Mouse (Mus musculus): Measurements from ENCODE around the gene Ppard.

Gene Ppard

DNA sequence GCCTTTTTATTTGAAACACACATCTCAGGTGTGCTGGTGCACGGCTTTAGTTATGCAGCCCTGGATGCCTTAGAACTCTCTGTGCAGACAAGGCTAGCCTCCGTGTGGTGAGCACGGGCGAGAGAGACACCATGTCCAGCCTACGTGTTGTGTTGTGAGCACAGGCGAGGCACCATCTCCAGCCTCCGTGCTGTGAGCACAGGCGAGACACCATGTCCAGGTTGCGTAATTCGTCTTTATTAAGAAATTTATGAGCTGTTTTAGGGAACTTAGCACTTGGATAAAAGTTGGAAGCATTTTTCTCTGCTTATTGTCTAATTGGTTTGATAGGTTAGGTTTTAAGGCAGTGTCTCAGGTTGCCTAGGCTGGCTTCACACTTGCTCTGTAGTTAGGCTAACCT, 50.7 kb downstream of the Ppard start:
- DNase-seq (ENCODE audit: low read depth, low spot score), result no peak

DNA sequence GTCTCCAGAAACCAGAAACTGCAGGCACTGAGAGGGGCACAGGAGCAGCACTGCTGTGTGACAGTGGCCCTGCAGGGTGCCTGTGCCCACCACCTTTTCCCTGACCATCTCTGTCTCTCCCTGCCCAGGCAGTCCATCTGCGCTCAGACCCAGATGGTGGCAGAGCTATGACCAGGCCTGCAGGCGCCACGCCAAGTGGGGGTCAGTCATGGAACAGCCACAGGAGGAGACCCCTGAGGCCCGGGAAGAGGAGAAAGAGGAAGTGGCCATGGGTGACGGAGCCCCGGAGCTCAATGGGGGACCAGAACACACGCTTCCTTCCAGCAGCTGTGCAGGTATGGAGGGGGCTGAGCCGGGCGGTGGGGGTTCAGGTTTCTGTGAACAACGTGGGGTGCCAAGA, 53.6 kb downstream of the Ppard start:
- DNase-seq (ENCODE audit: low read depth, low spot score), result no peak

DNA sequence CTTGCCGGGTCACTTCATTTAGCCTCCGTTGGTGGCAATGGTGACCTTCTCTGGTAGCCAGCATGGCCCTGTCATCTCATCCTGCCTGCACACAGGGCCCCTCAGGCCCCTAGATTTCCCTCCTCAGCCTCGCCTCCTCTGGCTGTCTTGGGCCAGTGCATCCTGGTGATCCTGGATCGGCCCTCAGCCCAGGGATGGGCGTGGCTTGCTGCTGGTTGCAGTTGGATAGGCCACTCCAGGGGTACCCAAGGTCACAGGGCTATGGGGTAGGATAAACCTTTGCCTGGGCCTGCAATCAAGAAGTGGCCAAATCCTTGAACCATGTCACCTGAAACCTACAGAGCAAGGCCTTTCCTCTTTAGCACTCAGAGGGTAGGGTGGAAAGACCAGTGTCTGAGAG, 54.5 kb downstream of the Ppard start:
- DNase-seq (ENCODE audit: low read depth, low spot score), result no peak

DNA sequence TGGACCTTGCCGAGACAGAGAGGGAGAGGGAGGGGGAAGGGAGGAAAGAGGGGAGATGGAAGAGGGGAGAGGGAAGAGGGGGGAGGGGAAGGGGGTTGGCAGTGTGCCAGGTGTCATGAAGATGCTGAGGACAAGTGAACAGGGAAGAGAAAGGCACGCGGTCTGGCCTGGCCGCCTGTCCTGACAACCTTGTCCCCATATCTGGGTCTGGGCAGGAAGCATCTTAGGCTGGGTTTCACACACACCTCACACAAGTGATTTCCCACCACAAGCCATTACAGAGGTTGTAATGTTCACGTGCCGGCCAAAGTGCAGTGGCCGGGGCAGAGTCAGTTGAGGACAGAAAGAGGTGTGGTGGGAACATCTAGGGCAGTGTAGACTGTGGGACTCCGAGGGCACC, 55.1 kb downstream of the Ppard start:
- no peak for DNase-seq (ENCODE audit: low read depth, low spot score)

DNA sequence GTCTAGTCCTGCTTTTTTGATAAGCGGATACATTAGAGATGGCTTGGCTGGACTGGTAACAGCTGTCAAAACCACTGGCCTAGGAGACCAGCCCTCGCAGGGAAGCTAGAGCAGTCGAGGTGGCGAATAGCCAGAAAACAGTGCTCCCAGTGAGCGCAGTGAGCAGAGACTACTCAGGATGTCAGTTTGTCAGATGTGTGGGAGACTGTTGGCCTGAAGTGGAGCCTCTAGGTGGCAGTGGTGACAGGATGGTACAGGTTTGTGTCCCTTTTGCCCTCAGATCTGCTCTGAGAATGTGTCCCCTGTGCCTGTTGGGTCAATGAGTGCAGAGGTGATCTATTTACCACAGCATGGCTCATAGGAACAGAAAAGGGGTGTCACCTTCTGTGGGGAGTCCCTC, 55.5 kb downstream of the Ppard start:
- DNase-seq (ENCODE audit: low read depth, low spot score), result no peak

DNA sequence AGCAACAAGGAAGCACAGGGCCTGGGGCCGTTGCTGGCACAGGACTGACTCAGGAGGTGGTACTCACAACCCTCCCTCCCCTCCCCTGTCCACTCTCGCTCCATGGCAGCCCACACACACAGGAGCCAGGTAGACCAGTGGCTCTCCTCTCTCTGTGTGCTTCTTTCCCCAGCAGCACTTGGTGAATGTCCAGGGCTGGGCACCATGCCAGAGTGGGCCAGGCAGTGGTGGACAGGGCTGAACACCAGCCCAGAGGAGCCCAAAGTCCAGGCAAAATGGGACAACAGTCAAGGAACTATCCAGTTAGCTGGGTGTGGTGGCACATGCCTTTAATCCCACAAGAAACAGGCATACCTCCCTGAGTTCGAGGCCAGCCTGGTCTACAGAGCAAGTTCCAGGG, 57.8 kb downstream of the Ppard start:
- DNase-seq (ENCODE audit: low read depth, low spot score), result no peak

DNA sequence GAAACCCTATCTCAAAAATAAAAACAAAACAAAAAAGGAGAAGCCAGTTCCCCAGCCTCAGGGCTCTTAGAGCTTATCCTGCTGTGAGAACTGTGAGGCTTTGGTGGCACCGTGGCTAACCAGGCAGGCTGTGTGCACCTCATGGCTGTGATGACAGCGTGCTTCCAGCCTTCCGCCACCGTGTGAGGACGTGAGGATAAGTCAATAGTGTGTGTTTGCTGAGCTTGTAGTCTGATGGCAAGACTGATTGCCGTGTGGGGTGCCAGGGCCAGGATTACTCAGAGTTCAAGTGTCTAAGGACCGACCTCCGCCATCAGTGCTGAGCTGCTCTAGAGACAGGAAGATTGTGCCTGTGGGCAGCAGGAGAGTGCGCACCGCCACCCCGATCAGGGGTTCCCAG, 58.2 kb downstream of the Ppard start:
- DNase-seq (ENCODE audit: low read depth, low spot score), result no peak

DNA sequence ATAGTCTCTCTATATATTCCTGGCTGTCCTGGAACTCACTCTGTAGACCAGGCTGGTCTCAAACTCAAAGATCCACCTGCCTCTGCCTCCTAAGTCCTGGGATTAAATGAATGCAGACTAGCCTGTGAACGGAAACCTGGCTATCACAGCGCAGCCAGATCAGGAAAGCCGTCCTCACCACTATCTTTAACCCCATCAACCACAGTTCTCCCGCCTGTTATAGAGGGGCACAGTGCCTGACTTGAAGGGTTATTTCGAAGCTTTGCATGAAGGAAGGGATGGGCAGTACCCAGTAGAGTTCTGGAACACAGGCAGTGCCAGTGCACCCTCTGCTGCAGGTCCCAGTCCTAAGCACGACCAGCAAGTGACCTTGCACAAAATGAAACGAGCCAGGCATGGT, 58.8 kb downstream of the Ppard start:
- no peak for DNase-seq (ENCODE audit: low read depth, low spot score)

DNA sequence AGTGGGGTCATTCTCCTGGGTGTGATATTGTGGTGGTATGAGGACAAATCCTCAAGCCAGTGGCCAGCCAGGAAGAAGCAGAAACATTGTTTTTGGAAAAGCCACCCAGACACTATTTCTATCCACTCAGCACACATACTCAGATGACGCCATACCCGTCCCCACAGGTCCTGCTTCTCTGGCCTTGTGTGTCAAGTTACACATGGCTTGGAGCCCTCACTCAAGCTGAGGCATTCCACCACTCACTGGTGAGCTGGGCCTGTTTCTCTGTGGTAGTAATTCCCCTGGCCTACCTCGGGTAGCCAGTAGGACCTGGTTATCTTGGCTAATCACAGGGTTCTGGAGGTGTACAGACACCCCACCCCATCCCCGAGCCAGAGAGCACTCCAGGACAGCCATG, 61.2 kb downstream of the Ppard start:
- DNase-seq (ENCODE audit: low read depth, low spot score), result no peak

DNA sequence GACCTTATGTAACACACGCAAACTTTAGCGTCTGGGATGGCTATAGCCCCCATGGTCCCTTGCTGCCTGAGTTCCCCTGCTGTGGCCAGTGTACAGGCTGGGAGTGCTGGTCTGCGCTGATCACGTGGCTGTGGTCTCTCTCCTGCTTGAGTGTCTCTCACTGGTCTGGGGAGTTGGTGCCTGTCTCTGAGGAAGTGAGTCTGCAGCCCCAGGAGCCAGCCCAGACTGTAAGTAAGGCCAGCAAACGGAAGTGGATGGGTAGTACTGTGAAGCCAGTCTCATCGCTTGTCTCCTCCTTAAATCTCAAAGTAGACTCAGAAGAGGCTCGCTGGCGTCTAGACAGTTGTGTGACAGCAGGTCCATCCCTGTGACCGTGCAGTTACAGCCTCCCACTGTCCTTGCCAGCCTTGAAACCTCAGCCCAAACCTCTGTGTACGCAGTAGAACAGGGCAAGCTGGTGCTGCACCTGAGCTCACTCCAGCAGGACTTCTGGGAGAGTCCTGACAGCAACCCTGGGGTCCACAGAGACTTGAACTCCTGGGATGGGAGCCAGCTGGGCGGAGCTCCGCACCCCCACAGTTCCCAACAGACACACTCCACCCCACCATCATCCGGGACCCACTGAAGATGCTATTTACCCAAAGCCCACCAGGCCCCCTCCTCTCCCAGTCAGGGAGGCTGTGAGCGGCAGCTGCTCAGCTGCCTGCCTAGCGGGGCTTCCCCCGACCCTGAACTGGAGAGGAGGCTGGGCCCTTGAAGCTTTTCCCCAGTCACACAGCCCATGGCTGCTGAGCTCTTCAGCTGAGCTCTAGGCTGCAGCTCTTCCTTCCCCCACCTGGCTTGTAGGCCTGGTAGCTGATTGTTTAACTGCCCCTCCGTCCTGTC, 62.2 kb downstream of the Ppard start:
- DNase-seq (ENCODE audit: low read depth, low spot score), result no peak

DNA sequence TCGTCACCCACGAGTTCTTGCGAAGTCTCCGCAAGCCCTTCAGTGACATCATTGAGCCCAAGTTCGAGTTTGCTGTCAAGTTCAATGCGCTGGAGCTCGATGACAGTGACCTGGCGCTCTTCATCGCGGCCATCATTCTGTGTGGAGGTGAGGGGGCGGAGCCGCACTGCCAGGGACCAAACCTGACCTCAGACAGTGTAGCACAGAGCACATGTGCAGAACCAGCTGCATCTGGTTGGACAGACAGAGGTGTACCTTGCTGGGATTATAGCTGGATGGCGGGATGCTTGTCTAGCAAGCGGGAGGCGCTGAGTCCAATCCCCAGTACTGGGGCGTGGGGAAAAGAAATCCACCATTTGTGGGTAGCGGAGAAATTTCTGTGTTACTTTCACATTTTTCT, 66.4 kb downstream of the Ppard start:
- DNase-seq (ENCODE audit: low read depth, low spot score), result no peak

DNA sequence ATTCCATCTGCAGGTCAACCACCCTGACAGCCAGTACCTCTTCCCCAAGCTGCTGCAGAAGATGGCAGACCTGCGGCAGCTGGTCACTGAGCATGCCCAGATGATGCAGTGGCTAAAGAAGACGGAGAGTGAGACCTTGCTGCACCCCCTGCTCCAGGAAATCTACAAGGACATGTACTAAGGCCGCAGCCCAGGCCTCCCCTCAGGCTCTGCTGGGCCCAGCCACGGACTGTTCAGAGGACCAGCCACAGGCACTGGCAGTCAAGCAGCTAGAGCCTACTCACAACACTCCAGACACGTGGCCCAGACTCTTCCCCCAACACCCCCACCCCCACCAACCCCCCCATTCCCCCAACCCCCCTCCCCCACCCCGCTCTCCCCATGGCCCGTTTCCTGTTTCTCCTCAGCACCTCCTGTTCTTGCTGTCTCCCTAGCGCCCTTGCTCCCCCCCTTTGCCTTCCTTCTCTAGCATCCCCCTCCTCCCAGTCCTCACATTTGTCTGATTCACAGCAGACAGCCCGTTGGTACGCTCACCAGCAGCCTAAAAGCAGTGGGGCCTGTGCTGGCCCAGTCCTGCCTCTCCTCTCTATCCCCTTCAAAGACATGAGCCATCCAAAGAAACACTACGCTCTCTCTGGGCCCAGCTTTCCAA, 67.3 kb downstream of the Ppard start:
- no peak for DNase-seq (ENCODE audit: low read depth, low spot score)

DNA sequence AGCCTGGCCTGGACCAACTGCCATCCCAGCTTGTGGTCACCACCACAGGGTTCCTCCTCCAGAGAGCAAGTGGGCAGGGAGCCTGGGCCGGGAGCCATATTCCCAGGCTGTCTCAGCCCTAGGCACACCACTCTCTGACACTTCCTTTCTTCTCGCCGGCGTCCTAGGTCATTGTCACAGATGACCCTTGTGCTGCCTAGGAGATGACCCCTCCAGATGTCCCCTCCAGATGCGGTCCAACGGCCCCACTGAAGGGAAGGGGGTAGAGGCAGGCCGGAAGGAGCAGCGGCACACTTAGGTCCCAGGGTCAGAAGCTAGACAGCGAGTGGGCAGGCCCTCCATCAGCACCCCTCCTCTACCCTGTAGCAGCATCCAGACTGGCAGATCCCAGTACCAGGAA, 67.8 kb downstream of the Ppard start:
- DNase-seq (ENCODE audit: low read depth, low spot score), result no peak

DNA sequence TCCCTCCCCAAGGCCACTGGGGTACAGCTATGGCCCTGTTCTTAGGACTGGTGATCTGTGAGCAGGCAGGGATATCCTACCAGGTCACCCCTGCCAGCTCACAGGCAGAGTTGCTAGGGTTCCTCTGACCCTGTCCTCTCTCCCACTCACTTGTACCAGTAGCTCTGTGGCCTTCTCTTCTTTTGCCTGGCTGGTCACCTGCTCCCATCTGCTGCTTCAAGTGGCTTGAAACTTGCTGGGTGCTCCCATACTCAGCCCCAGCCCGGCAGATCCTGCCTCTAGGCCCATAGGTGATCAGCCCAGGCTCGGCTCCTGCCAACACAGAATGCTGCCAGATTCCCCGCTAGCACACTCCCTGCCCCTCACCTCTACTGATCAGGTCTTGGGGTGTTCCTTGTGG, 68.3 kb downstream of the Ppard start:
- no peak for DNase-seq (ENCODE audit: low read depth, low spot score)

DNA sequence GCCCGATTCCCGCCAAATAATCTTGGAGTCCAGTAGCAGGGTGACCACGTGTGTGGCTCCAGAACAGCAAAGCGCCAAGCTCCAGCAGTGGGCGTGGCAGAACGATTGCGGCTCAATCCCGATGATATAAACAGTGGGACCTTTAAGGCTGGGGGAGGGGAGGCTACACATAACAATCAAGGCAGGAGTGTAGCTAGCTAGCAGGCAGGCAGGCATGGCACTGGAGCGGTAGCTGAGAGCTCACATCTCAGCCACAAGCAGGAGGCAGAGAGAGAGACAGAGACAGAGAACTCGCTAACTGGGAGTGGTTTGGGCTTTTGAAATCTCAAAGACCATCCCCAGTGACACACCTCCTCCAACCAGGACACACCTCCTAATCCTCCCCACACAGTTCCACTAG, 72.7 kb downstream of the Ppard start:
- no peak for DNase-seq (ENCODE audit: low read depth, low spot score)

DNA sequence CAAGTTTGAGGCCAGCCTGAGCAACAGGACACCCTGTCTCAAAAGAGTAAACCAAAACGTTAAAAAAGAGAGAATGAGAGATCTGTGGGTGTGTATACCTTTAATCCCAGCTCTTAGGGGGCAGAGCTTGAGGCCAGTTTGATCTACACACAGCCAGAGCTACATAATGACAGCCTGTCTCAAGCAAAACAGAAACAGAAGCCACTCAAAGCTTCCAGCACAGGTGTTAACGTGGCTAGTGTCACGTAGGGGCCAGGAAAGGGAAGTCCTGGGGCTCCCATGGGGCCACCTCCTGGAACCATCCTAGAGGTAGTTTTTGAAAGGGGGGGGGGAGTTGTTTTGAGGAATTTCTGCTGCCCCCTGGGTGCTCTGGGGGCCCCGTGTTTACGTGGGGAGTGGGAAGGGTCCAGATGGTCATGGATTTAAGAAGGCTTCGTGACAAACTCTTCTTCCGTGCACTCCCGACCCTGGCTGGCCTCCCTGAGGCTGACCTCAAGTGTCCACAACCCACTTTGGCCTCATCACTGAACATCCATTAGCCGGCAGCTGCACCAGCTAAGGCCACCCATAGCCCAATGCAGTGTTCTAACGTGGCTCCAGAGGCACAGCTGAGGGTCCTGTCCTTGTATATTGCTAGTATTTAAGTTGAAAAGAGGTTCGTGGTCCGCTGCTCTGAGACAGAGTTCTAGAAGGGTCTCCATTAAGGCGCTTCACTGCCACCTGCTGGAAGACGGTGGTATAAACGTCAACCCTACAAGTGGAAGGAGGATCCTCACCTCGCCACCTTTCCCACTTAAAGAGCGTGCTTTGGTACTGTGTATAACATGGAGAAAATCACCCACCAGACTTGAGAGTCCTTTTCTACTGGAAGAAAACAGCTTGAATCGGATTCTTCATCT, 76.0 kb downstream of the Ppard start:
- peak; percentile 92 for DNase-seq (ENCODE audit: low read depth, low spot score)

DNA sequence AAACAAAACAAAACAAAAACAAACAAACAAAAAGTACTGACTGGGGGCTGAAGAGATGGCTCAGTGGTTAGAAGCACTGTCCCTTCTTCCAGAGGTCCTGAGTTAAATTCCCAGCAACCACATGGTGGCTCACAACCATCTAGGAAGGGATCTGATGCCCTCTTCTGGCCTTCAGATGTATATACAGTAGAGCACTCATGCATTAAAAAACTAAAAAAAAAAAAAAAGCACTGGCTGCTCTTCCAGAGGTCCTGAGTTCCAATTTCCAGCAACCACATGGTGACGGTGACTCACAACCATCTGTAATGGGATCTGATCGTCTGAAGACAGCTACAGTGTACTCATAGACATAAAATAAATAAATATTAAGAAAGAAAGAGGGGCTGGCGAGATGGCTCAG, 78.3 kb downstream of the Ppard start:
- no peak for DNase-seq (ENCODE audit: low read depth, low spot score)

DNA sequence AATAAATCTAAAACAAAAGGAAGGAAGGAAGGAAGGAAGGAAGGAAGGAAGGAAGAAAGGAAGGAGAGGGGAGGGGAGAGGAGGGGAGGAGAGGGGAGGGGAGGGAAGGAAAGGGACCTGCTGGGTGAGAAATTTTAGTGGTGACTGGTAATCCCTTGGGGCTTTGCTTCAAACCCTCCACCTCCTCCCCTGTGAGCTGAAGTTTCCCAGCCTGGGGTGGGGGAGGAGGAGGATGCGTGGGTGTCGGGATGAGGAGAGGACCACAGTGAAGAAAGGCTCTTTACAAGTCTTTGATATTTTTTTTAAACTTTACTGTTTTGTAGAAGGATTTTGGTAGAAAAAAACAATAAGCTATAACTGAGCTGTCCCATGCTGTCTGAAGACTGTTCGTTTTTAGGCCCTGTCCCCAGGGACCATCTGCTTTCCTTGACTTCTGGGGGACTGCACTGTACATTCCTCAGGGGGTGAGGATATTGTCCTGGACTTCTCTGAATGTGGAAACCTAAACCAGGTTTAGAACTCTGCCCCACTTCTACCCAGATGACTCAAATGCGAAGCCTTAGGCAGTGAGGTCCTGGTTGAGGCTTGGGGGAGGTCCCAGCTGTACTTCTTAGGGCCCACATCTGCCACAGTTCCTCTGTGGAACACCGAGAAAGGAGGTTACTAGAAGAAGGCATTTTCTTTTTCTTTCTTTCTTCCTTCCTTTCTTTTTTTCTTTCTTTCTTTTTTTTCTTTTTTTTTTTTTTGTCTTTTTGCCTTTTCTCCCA, 79.0 kb downstream of the Ppard start:
- no peak for DNase-seq (ENCODE audit: low read depth, low spot score)

DNA sequence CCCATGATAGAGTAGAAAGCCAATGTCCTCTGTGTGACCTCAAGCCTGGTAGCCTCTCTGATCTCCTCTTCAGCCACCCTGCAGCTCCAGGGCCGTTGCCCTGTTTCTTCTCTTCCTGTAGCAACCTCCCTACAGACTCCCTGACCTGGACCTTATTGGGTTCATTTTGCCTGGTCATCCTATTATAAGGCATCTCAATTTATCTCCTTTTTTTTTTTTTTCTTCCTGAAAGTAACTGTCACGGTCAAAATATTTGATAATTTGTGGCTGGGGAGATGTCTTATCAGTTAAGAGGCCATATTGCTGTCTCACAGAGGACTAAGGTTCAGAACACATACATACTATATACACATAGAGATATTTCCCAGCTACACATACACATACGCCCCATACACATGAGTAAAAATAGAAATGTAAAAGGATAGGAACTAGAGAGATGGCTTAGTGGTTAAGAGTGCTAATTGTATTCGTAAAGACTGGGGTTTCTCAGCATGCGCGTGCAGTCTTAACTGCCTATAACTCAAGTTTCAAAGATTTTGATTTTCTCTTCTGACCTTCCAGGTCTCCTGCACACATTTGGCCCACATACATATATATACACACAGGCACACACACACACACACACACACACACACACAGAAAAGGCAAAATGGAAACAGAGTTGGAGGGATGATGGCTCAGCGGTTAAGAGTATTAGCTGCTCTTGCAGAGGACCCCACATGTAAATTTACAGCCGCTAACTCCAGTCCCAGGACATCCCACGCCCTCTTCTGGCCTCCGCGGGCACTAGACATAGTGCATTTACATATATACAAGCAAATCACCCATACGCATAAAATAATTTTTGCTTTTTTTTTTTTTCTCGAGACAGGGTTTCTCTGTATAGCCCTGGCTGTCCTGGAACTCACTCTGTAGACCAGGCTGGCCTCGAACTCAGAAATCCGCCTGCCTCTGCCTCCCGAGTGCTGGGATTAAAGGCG, 80.0 kb downstream of the Ppard start:
- no peak for DNase-seq (ENCODE audit: low read depth, low spot score)

DNA sequence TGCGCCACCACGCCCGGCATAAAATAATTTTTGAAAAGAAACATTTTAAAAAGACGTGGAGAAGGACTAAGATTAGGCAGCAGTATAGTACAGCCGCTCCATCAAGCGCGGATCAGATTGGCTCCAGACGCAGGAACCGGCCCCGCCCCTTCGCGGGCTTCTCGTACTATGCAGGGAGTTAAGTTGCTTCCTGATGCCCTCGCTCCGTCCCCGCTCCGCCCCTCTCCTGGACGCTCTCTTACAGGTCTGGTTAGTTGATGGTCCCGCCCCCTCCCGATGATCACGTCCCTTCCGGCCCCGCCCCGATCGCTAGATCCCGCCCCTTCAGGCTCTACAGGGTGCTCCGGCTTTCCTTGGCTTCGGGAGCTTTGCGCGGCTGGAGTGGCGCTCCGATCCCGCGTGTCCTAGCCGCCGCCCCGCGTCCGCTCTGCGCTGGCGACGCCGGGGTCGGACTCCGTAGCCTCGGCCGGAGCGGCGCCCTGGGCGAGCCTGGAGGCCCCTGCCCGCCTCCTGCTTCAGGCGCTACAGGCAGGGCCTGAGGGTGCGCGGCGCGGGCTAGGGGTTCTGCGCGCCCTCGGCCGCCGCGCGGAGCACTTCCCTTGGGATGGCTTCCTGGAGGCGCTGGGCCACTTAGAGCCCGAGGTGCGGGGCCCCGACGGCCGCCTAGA, 80.8 kb downstream of the Ppard start, which contains the start of gene Fance:
Gene Fance, plus strand, starts transcription at position 308 of the 668 bp plus-strand sequence.
- DNase-seq (ENCODE audit: low read depth, low spot score), result peak; percentile 99

Data from mesoderm, embryonic 11.5 days (tissue).